Mouse (Mus musculus): ENCODE measurements around the gene Myo18b. TPM values are rescaled to one million over a fixed set of nuclear protein-coding genes. Genes with fewer than 3 reads are reported as not detected.

The Myo18b gene
- polyA plus RNA-seq, 1 experiment from 2014 or later: 2.0 TPM

GRCm38 (mm10) chr5:112686309-112687099, 209.7 kb downstream of the Myo18b start:
- no peak for ATAC-seq (ENCODE audit: insufficient number of reproducible peaks, low FRiP score, low TSS enrichment, low read depth)
- 79% methylated on average over 14 of the region's 14 CpGs for WGBS
- H3K27ac ChIP-seq: no peak overlapping the region
- no peak overlapping the region for H3K4me3 ChIP-seq
- no peak overlapping the region for H3K4me2 ChIP-seq
- H3K36me3 ChIP-seq: no peaks in the 10 kb centered on the region
- no peaks in the 10 kb centered on the region for H3K4me1 ChIP-seq
- H3K9ac ChIP-seq: no peak overlapping the region
- no peaks in the 10 kb centered on the region for H3K9me3 ChIP-seq
- no peaks in the 10 kb centered on the region; the same call in 1 of the 2 replicates for H3K27me3 ChIP-seq

DNA sequence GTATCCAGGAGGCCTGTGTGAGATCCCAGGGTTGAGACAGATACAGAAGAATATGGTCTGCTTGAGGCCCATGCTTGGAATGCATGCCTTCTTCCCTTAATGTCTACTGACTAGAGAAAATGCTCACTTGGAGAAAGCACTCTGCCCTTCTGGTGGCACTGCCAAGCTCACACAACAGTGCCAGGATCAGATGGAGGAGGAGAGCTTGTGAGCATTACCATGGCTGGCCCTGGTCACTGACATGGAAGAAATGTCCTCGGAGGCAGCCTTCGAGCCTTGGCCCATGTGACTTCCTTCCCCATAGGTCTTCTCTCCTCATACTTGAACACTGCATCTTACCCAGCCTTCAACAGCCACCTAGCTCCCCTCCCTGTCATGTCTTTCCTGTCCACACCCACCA, 216.9 kb downstream of the Myo18b start:
- Histone ChIP-seq H3K9ac (no peak overlapping the region), H3K36me3 (no peaks in the 10 kb centered on the region), H3K4me2 (no peak overlapping the region), H3K27ac (no peak overlapping the region), H3K4me1 (no peaks in the 10 kb centered on the region), H3K27me3 (no peaks in the 10 kb centered on the region), H3K9me3 (no peaks in the 10 kb centered on the region), H3K4me3 (no peak overlapping the region)
- ATAC-seq (ENCODE audit: insufficient number of reproducible peaks, low FRiP score, low TSS enrichment, low read depth): no peak
- WGBS: 85% methylated on average over 2 of the region's 2 CpGs

GRCm38 (mm10) chr5:112678153-112678552, 218.0 kb downstream of the Myo18b start:
- Histone ChIP-seq H3K36me3 (no peaks in the 10 kb centered on the region), H3K27me3 (no peaks in the 10 kb centered on the region), H3K9me3 (no peaks in the 10 kb centered on the region), H3K4me2 (no peak overlapping the region), H3K9ac (no peak overlapping the region), H3K4me1 (no peaks in the 10 kb centered on the region), H3K4me3 (no peak overlapping the region), H3K27ac (no peak overlapping the region)
- no peak for ATAC-seq (ENCODE audit: insufficient number of reproducible peaks, low FRiP score, low TSS enrichment, low read depth)
- WGBS: 34% methylated on average over 4 of the region's 4 CpGs

- Histone ChIP-seq H3K27me3 (no peaks in the 10 kb centered on the region), H3K9me3 (no peaks in the 10 kb centered on the region), H3K4me2 (no peak overlapping the region), H3K27ac (no peak overlapping the region), H3K36me3 (no peaks in the 10 kb centered on the region), H3K4me1 (no peaks in the 10 kb centered on the region), H3K9ac (no peak overlapping the region), H3K4me3 (no peak overlapping the region)
- ATAC-seq (ENCODE audit: insufficient number of reproducible peaks, low FRiP score, low TSS enrichment, low read depth): no peak
- WGBS: 82% methylated on average over 5 of the region's 5 CpGs
Observed at GRCm38 (mm10) chr5:112674806-112675205, 221.4 kb downstream of the Myo18b start.

DNA sequence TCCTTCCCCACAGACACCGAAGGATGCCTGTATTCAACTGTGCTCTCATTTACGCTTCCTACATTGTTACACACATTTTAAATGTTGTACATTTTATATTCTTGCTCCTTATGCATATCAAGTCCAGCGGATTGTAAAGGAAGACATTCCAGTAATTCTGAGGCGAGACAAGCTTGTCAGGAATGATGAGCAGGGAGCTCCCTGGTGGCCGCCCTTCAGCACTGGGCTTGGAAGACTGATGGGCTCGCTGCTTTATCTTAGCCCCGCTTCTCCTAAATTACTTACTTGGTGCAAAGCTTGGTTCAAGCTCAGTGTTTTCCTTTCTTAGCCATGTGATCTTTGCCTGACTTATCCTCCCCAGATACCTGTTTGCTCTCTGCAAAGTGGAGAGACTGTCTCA, 223.7 kb downstream of the Myo18b start:
- Histone ChIP-seq H3K36me3 (no peaks in the 10 kb centered on the region), H3K9me3 (no peaks in the 10 kb centered on the region), H3K9ac (no peak overlapping the region), H3K4me2 (no peak overlapping the region), H3K4me1 (0 out of 2 replicates have a peak, but pooled peaks cover under 1% of the 10 kb centered on the region), H3K4me3 (no peak overlapping the region), H3K27me3 (no peaks in the 10 kb centered on the region), H3K27ac (no peak overlapping the region)
- no peak for ATAC-seq (ENCODE audit: insufficient number of reproducible peaks, low FRiP score, low TSS enrichment, low read depth)
- WGBS: 57% methylated on average over 7 of the region's 7 CpGs

DNA sequence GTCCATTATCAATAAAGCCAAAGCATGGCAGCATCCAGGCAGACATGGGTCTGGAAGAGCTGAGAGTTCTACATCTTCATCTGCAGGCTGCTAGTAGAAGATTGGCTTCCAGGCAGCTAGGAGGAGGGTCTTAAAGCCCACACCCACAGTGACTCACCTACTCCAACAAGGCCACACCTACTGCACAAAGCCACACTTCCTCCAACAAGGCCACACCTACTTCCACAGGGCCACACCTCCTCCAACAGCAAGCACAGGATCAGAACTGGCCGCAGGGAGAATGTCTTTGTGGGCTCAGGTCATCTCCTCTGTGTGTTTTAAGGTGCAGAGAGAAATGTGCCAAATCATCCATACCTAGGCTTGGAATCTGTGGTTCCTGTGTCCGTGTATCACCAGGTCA, 224.2 kb downstream of the Myo18b start:
- H3K9me3 ChIP-seq: no peaks in the 10 kb centered on the region
- no peak for ATAC-seq (ENCODE audit: insufficient number of reproducible peaks, low FRiP score, low TSS enrichment, low read depth)
- 38% methylated on average over 2 of the region's 2 CpGs for WGBS

DNA sequence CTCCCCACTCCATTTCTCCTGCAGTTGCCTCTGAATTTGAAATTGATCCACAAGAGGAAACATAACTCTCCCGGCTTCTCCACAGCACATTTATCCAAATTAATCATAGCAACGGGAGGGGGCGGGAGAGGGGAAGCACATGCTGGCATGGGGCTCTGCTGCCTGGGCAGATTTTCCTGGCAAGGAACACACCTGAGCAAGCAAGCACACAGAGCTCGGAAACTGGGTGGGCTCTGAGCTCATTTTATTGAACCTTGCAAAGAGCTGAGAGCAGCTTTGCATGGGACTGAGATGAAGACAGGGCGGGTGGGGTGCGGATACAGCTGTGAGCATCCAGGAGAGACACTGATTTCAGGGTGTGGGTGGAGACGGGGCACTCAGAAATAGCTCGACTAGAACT, 229.0 kb downstream of the Myo18b start:
- Histone ChIP-seq H3K9ac (no peak overlapping the region), H3K4me3 (no peak overlapping the region), H3K27ac (0 out of 2 replicates have a peak overlapping the region, but pooled peaks have one; percentile 1), H3K36me3 (no peaks in the 10 kb centered on the region), H3K4me1 (peaks cover 16% of the 10 kb centered on the region), H3K4me2 (no peak overlapping the region), H3K9me3 (no peaks in the 10 kb centered on the region), H3K27me3 (no peaks in the 10 kb centered on the region)
- WGBS: 50% methylated on average over 8 of the region's 8 CpGs
- no peak for ATAC-seq (ENCODE audit: insufficient number of reproducible peaks, low FRiP score, low TSS enrichment, low read depth)

More for the DNA sequence above, 224.2 kb downstream of the Myo18b start:
- H3K27me3 ChIP-seq: no peaks in the 10 kb centered on the region
- 0 out of 2 replicates have a peak, but pooled peaks cover 5% of the 10 kb centered on the region for H3K4me1 ChIP-seq
- H3K4me2 ChIP-seq: no peak overlapping the region
- H3K27ac ChIP-seq: no peak overlapping the region
- H3K4me3 ChIP-seq: no peak overlapping the region
- H3K36me3 ChIP-seq: no peaks in the 10 kb centered on the region
- H3K9ac ChIP-seq: no peak overlapping the region

DNA sequence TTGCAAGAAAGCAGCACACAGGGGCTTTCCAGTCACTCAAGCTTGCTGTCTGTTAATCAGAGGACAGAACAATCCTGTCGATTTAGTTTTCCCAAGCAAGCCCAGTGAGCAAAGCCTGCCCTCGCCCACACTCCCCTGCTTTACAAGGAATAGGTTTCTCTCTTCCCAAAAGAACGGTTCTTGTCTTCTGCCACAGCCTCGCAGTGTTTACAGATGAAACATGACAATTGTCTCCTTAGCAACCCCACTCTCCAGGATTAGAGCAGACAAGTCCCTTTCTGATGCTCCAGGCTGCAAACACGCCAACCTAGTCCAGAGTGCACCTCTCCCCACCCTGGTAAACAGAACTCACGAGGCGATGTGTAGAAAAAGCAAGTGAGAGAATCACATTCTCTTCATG, 230.5 kb downstream of the Myo18b start:
- H3K27ac ChIP-seq: no peak overlapping the region
- H3K27me3 ChIP-seq: no peaks in the 10 kb centered on the region
- no peaks in the 10 kb centered on the region for H3K9me3 ChIP-seq
- no peak overlapping the region for H3K4me3 ChIP-seq
- ATAC-seq (ENCODE audit: insufficient number of reproducible peaks, low FRiP score, low TSS enrichment, low read depth): no peak
- no peak overlapping the region for H3K9ac ChIP-seq
- H3K4me1 ChIP-seq: peaks cover 17% of the 10 kb centered on the region
- 56% methylated on average over 7 of the region's 7 CpGs for WGBS
- H3K4me2 ChIP-seq: no peak overlapping the region
- H3K36me3 ChIP-seq: no peaks in the 10 kb centered on the region

- H3K27ac ChIP-seq: 0 out of 2 replicates have a peak overlapping the region, but pooled peaks have one; percentile 7
- ATAC-seq (ENCODE audit: insufficient number of reproducible peaks, low FRiP score, low TSS enrichment, low read depth): no peak
Observed at GRCm38 (mm10) chr5:112663701-112664100, 232.5 kb downstream of the Myo18b start.

GRCm38 (mm10) chr5:112660924-112661431, 235.2 kb downstream of the Myo18b start:
- H3K36me3 ChIP-seq: no peaks in the 10 kb centered on the region
- H3K4me1 ChIP-seq: peaks cover 20% of the 10 kb centered on the region
- no peak overlapping the region for H3K27ac ChIP-seq
- WGBS: 18% methylated on average over 10 of the region's 10 CpGs
- no peaks in the 10 kb centered on the region for H3K9me3 ChIP-seq
- no peak overlapping the region for H3K4me2 ChIP-seq
- H3K9ac ChIP-seq: no peak overlapping the region
- peaks cover 2% of the 10 kb centered on the region; the same call in 1 of the 2 replicates for H3K27me3 ChIP-seq
- ATAC-seq (ENCODE audit: insufficient number of reproducible peaks, low FRiP score, low TSS enrichment, low read depth): no peak
- H3K4me3 ChIP-seq: no peak overlapping the region

More at GRCm38 (mm10) chr5:112663701-112664100, 232.5 kb downstream of the Myo18b start:
- no peak overlapping the region for H3K9ac ChIP-seq
- 0% methylated on average over 1 of the region's 1 CpGs for WGBS
- H3K9me3 ChIP-seq: no peaks in the 10 kb centered on the region
- peaks cover 21% of the 10 kb centered on the region for H3K4me1 ChIP-seq
- H3K4me2 ChIP-seq: no peak overlapping the region
- H3K27me3 ChIP-seq: no peaks in the 10 kb centered on the region
- H3K36me3 ChIP-seq: no peaks in the 10 kb centered on the region
- no peak overlapping the region for H3K4me3 ChIP-seq

GRCm38 (mm10) chr5:112659295-112659694, 236.9 kb downstream of the Myo18b start:
- H3K9me3 ChIP-seq: no peaks in the 10 kb centered on the region
- H3K27me3 ChIP-seq: peaks cover 13% of the 10 kb centered on the region; the same call in 1 of the 2 replicates
- no peak overlapping the region for H3K4me2 ChIP-seq
- no peaks in the 10 kb centered on the region for H3K36me3 ChIP-seq
- ATAC-seq (ENCODE audit: insufficient number of reproducible peaks, low FRiP score, low TSS enrichment, low read depth): no peak
- no peak overlapping the region for H3K27ac ChIP-seq
- H3K4me3 ChIP-seq: no peak overlapping the region
- peaks cover 31% of the 10 kb centered on the region for H3K4me1 ChIP-seq
- 34% methylated on average over 4 of the region's 4 CpGs for WGBS
- H3K9ac ChIP-seq: no peak overlapping the region

DNA sequence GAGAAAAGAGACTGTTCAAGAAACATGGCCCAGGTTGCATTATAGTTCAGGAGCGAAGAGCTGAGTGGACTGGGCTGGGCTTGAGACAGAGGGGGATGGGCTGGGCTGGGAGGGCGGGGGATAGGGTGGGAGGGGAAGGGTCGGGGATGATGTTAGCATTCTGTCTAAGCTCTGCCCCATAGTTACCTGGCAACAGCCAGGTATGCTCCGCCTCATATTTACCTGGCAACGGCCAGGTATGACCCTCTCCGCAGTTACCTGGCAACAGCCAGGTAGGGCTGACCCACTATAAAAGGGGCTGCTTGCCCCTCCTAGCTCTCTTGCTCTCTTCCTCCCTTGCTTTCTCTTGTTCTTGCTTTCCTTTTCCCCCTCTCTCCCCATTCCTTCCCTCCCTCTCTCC, 239.4 kb downstream of the Myo18b start:
- Histone ChIP-seq H3K9me3 (no peaks in the 10 kb centered on the region), H3K27me3 (peaks cover 13% of the 10 kb centered on the region; the same call in 1 of the 2 replicates), H3K4me3 (no peak overlapping the region), H3K4me2 (no peak overlapping the region), H3K4me1 (peaks cover 21% of the 10 kb centered on the region), H3K9ac (no peak overlapping the region), H3K27ac (no peak overlapping the region), H3K36me3 (no peaks in the 10 kb centered on the region)
- ATAC-seq (ENCODE audit: insufficient number of reproducible peaks, low FRiP score, low TSS enrichment, low read depth): no peak
- 8% methylated on average over 5 of the region's 6 CpGs for WGBS
